Mouse (Mus musculus) limb, embryonic 15.5 days (tissue): ENCODE data around the gene Zscan26. TPM values are rescaled to one million over a fixed set of nuclear protein-coding genes. Genes with fewer than 3 reads are reported as not detected.
"Not testable (repeated sequence)": the region's sequence is repeated elsewhere in the genome, so short reads cannot be mapped to it uniquely, and the experiment has no call there.

ENCODE experiments used
- ATAC-seq: fragments of 200-750 bp; cut with Nextera tagmentation; 2 replicates; pipeline ENCODE4 v1.8.0; 2017; ENCODE audit warnings: low read depth, moderate TSS enrichment; ENCODE audit not compliant: insufficient number of reproducible peaks, low FRiP score, low TSS enrichment
- H3K27ac ChIP-seq: fragments of 300-500 bp; sonication (generic); 2 replicates; pipeline ENCODE4 v1.5.1; 2015; ENCODE audit warnings: moderate library complexity, mild to moderate bottlenecking, inconsistent platforms
- H3K27me3 ChIP-seq: fragments of 300-500 bp; sonication (generic); 2 replicates; pipeline ENCODE4 v1.6.1; 2015; ENCODE audit warnings: inconsistent platforms
- H3K36me3 ChIP-seq: fragments of 300-500 bp; sonication (generic); 2 replicates; pipeline ENCODE4 v1.6.1; 2015; ENCODE audit warnings: inconsistent platforms
- H3K4me1 ChIP-seq: fragments of 300-500 bp; sonication (generic); 2 replicates; pipeline ENCODE4 v1.6.1; 2015; ENCODE audit warnings: inconsistent platforms
- H3K4me2 ChIP-seq: fragments of 300-500 bp; sonication (generic); 2 replicates; pipeline ENCODE4 v1.6.1; 2015; ENCODE audit warnings: mild to moderate bottlenecking, inconsistent platforms
- H3K4me3 ChIP-seq: fragments of 300-500 bp; sonication (generic); 2 replicates; pipeline ENCODE4 v1.5.1; 2015; ENCODE audit warnings: mild to moderate bottlenecking, inconsistent platforms
- H3K9ac ChIP-seq: fragments of 300-500 bp; sonication (generic); 2 replicates; pipeline ENCODE4 v1.6.1; 2015; ENCODE audit warnings: inconsistent platforms
- H3K9me3 ChIP-seq: fragments of 300-500 bp; sonication (generic); 2 replicates; pipeline ENCODE4 v1.6.1; 2016; ENCODE audit warnings: inconsistent platforms
- WGBS: fragments of 180-500 bp; shearing (Covaris S2); methylation state at CpG from one replicate; pipeline ENCODE4 v1.1.7; 2015; 5-methylcytosine and 5-hydroxymethylcytosine counted together
- polyA plus RNA-seq: library from polyadenylated mRNA; unstranded; fragments of >200 nt; fragmentation: Nextera tagmentation; extraction: Ambion mirVana; gene quantifications from 2 replicates; pipeline ENCODE4 v1.2.1, GENCODE M21; 2015

Gene Zscan26
- 26.1 and 26.3 TPM in 2 replicates for polyA plus RNA-seq

DNA sequence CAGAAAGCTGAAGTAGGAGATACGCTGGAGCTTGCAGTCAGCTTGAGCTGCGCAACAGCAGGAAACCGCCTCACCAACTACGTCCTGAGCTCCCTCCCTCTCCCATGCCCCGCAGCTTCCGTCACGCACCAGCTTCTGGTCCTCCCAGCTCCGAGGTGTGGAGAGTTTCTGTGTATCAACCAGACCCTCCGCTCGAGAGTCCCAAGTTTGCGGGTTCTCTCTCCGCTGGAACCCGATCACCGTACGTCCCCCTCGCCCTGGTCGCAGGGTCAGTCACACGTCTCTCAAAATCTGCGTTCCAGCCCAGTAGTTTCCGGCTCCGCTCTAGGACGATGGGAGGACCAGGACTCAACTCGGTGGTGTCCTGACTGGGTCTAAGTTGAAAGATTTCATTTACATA, at the start of gene Zscan26:
TSS of gene Zscan26 (minus strand) at position 282 of the 400 bp plus-strand sequence.
- peak within 1 kb of the TSS; percentile 72 for H3K4me3 ChIP-seq
- peak within 1 kb of the TSS; percentile 57; the same call in 1 of the 2 replicates for H3K9ac ChIP-seq
- H3K9me3 ChIP-seq: no peaks in the 10 kb centered on the region
- 0 out of 2 replicates have a peak, but pooled peaks cover 3% of the 10 kb centered on the region for H3K27me3 ChIP-seq
- peaks cover 10% of the 10 kb centered on the region for H3K4me1 ChIP-seq
- H3K36me3 ChIP-seq: peaks cover 13% of the 10 kb centered on the region
- peak within 1 kb of the TSS; percentile 79 for H3K27ac ChIP-seq
- under 1% methylated on average over 23 of the region's 23 CpGs for WGBS
- peak; percentile 79; the same call in 1 of the 2 replicates for ATAC-seq
- peak within 1 kb of the TSS; percentile 50 for H3K4me2 ChIP-seq

DNA sequence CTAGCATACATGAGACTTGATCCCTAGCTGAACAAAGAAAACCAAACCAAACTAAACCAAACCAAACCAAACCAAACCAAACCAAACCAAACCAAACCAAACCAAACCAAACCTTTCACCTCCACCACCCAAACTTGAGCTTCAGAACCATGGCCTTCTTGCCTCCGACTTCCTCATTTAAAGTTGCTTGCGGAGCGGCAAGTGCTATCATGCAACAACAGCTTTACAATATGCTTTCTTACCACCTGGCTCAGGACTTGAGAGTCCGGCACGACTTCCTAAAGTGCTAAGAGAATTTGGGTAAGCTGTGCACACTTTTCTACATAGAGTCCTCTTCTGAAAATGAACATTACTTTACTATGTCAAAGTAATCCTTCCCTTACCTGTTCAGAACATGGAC, 48.8 kb upstream of the Zscan26 start:
- no peak overlapping the region for H3K9ac ChIP-seq
- peaks cover 3% of the 10 kb centered on the region; the same call in 1 of the 2 replicates for H3K4me1 ChIP-seq
- H3K36me3 ChIP-seq: no peaks in the 10 kb centered on the region
- ATAC-seq: no peak
- H3K27me3 ChIP-seq: no peaks in the 10 kb centered on the region
- no peaks in the 10 kb centered on the region for H3K9me3 ChIP-seq
- H3K27ac ChIP-seq: no peak overlapping the region
- H3K4me3 ChIP-seq: no peak overlapping the region
- no peak overlapping the region for H3K4me2 ChIP-seq
- WGBS: 84% methylated on average over 5 of the region's 5 CpGs

DNA sequence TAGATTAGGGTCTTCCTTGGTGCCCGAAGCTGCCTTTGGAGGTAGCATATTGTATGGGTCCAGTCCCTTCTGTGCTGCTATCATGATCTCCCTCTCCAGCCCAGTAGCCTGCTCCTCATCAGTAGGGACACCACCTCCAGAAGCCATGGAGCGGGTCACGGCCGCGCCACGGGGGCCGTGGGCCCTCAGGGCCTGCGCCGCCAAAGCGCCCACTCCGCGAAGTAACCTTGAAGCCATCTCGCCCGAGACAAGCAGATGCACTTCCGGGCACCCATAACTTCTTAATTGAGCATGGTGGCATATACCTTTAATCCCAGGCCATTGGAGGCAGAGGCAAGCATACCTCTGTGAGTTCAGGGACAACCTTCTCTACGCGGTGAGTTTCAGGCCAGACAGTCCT, 47.7 kb upstream of the Zscan26 start, which contains the start of gene Gm11273:
TSS of gene Gm11273 (minus strand) at position 237 of the 400 bp plus-strand sequence.
- 94% methylated on average over 17 of the region's 17 CpGs for WGBS

DNA sequence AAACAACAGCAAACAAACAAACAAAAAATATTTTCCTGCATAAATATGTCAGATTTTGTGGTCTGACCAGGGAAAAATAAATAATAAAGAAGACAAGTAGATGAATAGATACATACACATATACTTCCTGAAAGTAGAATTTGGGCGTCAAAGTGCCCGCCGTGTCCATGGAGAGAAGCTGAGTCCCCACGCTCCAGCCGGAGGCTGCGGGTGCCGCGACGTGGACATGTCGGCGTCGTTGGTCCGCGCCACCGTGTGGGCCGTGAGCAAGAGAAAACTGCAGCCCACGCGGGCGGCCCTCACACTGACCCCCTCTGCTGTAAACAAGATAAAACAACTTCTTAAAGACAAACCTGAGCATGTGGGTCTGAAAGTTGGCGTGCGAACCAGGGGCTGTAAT, 41.5 kb upstream of the Zscan26 start, which contains the start of gene AK157302:
TSS of gene AK157302 (plus strand) at position 144 of the 400 bp plus-strand sequence.
- no peaks in the 10 kb centered on the region for H3K27me3 ChIP-seq
- H3K9me3 ChIP-seq: no peaks in the 10 kb centered on the region
- H3K4me3 ChIP-seq: no peak within 1 kb of the TSS
- WGBS: 95% methylated on average over 21 of the region's 21 CpGs
- no peak within 1 kb of the TSS for H3K4me2 ChIP-seq
- H3K9ac ChIP-seq: no peak within 1 kb of the TSS
- H3K4me1 ChIP-seq: no peaks in the 10 kb centered on the region
- ATAC-seq: no peak
- H3K27ac ChIP-seq: no peak within 1 kb of the TSS
- H3K36me3 ChIP-seq: no peaks in the 10 kb centered on the region

More for the DNA sequence above, 47.7 kb upstream of the Zscan26 start, which contains the start of gene Gm11273:
- H3K4me1 ChIP-seq, H3K36me3 ChIP-seq, H3K27me3 ChIP-seq, H3K9ac ChIP-seq, H3K9me3 ChIP-seq, H3K4me3 ChIP-seq, ATAC-seq, H3K4me2 ChIP-seq, H3K27ac ChIP-seq: not testable (repeated sequence)

DNA sequence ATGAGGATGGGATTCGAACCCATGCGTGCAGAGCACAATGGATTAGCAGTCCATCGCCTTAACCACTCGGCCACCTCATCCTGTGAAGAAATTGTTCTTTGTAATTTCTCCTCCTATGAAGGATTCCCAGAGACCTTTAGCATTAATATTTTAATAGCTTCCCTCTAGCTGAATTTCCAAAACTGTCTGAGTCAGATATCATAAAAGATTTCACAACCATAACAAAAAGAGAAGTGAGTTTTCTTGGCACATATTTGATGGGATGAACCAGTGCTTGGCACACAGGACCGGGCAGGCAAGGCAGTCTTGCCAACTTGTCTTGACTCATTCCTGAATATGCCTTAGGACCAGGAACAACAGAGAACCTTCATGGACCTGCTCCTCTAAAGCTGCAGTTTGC, 39.3 kb upstream of the Zscan26 start:
- 87% methylated on average over 5 of the region's 5 CpGs for WGBS
- Histone ChIP-seq H3K9me3 (no peaks in the 10 kb centered on the region), H3K36me3 (no peaks in the 10 kb centered on the region), H3K27me3 (no peaks in the 10 kb centered on the region), H3K4me1 (no peaks in the 10 kb centered on the region), H3K4me2 (no peak overlapping the region), H3K4me3 (no peak overlapping the region), H3K27ac (no peak overlapping the region), H3K9ac (no peak overlapping the region)
- no peak for ATAC-seq

DNA sequence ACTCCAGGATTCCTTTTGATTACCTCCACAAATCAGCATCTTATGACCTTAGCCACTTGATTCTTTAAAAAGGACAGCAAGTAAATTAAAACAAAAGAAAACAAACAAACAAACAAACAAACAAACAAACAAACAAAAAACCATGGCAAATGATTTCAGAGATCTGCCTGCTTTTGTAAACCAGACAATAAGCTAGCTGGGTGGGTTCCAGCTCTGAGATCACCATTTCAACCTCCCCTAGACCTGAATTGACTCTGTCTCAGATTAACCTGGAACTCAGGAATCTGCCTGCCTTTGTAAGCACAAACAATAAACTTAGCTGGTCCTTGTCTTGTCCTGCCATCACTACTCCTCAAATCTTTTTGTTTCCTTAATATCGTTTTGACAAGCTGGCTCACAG, 33.4 kb upstream of the Zscan26 start:
- no peak for ATAC-seq
- no peaks in the 10 kb centered on the region for H3K27me3 ChIP-seq
- H3K4me3 ChIP-seq: no peak overlapping the region
- H3K36me3 ChIP-seq: peaks cover 15% of the 10 kb centered on the region; the same call in 1 of the 2 replicates
- H3K27ac ChIP-seq: no peak overlapping the region
- WGBS: 84% methylated on average over 1 of the region's 1 CpGs
- no peak overlapping the region for H3K4me2 ChIP-seq
- no peaks in the 10 kb centered on the region for H3K9me3 ChIP-seq
- H3K9ac ChIP-seq: no peak overlapping the region
- no peaks in the 10 kb centered on the region for H3K4me1 ChIP-seq

DNA sequence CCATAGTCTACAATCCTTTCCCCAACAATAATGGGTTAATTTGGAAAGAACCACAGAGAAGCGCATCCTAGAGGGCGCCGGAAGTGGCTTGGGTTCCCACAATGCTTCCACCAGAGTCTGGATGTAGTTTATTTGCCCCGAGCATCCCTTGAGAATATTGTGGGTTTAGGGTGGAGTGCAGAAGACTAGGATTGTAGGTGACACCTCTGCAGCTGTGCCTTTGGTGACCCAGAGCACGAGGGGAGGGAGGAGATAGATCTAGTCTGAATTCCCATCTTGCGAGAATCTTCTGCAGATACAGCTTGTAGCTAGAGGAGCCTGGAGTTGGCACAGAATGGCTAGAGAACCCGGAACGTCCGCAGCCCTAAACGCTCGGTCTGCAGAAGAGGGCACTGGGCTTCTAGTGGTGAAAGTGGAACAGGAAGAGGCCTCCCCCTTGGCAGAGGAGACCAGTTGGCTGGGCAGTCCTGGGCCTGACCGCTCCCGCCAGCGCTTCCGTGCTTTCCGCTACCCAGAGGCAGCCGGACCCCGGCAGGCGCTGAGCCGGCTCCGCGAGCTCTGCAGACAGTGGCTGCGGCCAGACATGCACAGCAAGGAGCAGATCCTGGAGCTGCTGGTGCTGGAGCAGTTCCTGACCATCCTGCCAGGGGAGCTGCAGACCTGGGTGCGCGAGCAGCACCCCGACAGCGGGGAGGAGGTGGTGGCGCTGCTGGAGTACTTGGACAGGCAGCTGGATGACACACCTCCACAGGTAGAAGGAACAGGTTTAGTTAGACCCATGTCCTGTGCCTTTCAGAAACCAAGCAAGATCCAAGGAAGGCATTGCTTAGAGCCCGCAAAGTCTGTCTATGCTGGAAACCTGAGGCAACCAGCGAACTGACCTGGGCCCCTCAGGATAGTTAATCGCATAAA, 25.5 kb upstream of the Zscan26 start, which contains the start of the genes Zkscan4 and Gm10065:
TSS of gene Zkscan4 (plus strand) at position 149 of the 912 bp plus-strand sequence.
TSS of gene Gm10065 (minus strand) at position 683 of the 912 bp plus-strand sequence.
- peak within 1 kb of the TSS; percentile 80 for H3K27ac ChIP-seq
- H3K27me3 ChIP-seq, H3K36me3 ChIP-seq, H3K9me3 ChIP-seq, H3K4me1 ChIP-seq: not testable (repeated sequence)
- WGBS: 2% methylated on average over 30 of the region's 31 CpGs
- peak within 1 kb of the TSS; percentile 50 for H3K9ac ChIP-seq
- peak within 1 kb of the TSS; percentile 69 for H3K4me2 ChIP-seq
- ATAC-seq: peak; percentile 68
- H3K4me3 ChIP-seq: peak within 1 kb of the TSS; percentile 53

DNA sequence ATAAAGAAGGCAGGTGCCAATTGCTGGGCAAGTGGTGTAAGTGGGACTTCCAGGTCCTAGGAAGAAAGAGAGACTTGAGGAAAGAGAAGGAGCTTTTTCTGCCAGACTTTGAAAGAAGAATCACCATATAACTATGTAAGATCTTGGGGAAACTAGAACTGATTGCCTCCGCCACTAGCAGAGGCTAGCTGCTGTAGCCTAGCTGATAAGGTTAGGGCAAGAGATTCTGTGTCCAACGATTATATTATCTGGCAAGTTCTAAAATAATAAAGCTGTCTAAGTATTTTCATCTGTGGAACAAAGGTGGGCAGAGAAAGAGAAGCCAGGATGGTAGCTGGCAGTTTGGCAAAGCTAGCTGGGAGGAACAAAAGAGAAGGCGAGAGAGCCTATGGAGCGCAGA, 18.9 kb upstream of the Zscan26 start:
- WGBS: 39% methylated on average over 4 of the region's 4 CpGs
- H3K36me3 ChIP-seq: no peaks in the 10 kb centered on the region
- H3K4me2 ChIP-seq: no peak overlapping the region
- peaks cover 4% of the 10 kb centered on the region for H3K4me1 ChIP-seq
- no peaks in the 10 kb centered on the region for H3K27me3 ChIP-seq
- no peak for ATAC-seq
- no peak overlapping the region for H3K27ac ChIP-seq
- H3K9me3 ChIP-seq: no peaks in the 10 kb centered on the region
- no peak overlapping the region for H3K4me3 ChIP-seq
- no peak overlapping the region for H3K9ac ChIP-seq

DNA sequence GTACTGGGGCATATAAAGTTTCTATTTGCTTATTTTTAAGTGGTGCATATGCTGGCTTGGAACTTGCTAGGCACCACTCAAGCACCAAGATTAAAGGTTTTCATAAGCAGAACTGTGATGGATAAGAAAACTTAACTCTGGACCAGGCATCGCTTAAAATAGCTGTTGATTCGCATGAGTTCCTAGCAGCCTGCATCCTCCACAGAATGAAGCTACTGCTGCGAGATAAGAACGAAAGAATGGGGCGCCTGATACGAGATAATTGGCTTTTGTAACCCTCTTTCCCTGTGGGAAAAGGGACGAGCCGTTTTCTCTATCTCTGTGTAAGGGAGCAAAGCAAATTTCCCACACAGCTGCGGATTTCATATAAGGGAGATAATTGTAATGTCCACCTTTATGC, 15.6 kb upstream of the Zscan26 start:
- no peak for ATAC-seq
- 41% methylated on average over 9 of the region's 9 CpGs for WGBS
- Histone ChIP-seq H3K27me3 (no peaks in the 10 kb centered on the region), H3K4me3 (no peak overlapping the region), H3K9me3 (no peaks in the 10 kb centered on the region), H3K4me2 (peak overlapping the region; percentile 81), H3K36me3 (no peaks in the 10 kb centered on the region), H3K27ac (no peak overlapping the region), H3K4me1 (peaks cover 4% of the 10 kb centered on the region), H3K9ac (no peak overlapping the region)

DNA sequence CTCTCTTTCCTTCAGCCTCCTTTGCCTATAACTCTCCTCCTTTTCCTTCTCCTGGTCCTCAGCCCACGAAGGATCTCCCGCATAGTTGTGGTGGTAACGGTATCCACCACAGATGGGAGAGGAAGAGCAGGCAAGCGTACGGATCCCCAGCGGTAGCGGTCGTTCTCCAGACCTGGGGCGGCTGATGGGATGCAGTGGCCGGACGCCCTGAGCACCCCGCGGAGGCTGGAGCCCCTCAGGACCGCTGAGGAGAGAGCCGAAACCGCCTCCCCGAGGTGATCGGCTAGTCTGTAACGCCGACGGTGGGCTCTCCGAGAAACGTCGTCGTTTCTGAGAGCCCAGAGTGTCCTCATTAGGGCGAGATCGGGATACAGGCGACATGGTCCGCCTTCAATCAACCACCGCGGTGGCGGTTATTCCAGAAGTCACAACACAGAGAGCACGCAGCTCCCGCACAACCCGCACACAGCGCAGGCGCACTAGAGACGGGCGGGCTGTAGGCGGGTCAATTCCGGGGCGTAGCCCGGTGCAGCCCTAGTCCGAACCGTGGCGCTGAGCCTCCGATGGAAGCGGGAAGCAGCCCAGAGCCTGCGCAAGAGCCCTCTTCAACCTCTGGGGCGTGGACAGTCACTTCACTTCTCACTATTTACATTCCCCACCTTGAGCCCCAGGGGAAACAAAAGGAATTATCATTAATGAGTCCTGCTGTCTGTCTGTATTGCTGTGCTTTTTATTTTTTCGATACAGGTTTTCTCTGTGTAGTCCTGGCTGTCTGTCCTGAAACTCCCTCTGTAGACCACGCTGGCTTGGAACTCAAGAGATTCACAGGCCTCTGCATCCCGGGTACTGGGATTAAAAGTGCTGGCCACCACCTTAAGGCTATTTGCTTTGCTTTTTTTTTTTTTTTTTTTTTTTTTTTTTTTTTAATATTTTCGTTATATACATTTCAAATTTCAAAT, 14.8 kb upstream of the Zscan26 start, which contains the start of gene Nkapl:
TSS of gene Nkapl (minus strand) at position 449 of the 959 bp plus-strand sequence.
- under 1% methylated on average over 54 of the region's 54 CpGs for WGBS
- Histone ChIP-seq H3K4me1 (peaks cover 4% of the 10 kb centered on the region), H3K27ac (peak within 1 kb of the TSS; percentile 4; the same call in 1 of the 2 replicates), H3K9me3 (no peaks in the 10 kb centered on the region), H3K4me3 (peak within 1 kb of the TSS; percentile 50), H3K27me3 (no peaks in the 10 kb centered on the region), H3K4me2 (peak within 1 kb of the TSS; percentile 81), H3K36me3 (no peaks in the 10 kb centered on the region), H3K9ac (peak within 1 kb of the TSS; percentile 39; the same call in 1 of the 2 replicates)
- ATAC-seq: peak; percentile 91

DNA sequence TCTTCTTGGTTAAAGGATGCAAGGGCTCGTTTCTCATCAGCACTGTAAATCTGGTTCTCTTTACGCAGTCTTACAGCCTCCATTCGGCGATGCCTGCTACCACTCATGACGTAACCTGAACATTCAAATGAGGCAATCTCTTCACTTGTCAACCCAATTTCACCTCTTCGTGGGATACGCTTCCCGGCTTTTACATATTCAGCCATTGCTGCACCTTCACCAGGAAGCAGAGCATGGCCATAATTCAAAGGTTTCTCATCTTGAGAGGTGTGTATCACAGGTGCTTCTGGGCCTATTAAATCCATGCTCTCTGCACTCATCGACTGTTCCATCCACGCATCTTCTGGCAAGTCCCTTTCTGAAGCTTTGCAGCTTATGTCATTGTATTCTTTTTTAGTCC, 13.8 kb upstream of the Zscan26 start:
- 85% methylated on average over 10 of the region's 10 CpGs for WGBS
- H3K4me3 ChIP-seq: no peak overlapping the region
- peaks cover 4% of the 10 kb centered on the region for H3K4me1 ChIP-seq
- no peaks in the 10 kb centered on the region for H3K36me3 ChIP-seq
- ATAC-seq: no peak
- no peak overlapping the region for H3K27ac ChIP-seq
- no peaks in the 10 kb centered on the region for H3K9me3 ChIP-seq
- H3K4me2 ChIP-seq: no peak overlapping the region
- no peaks in the 10 kb centered on the region for H3K27me3 ChIP-seq
- H3K9ac ChIP-seq: no peak overlapping the region
